11 mouse cellular contexts compared by ENCODE assay signal in genomic region chr3:87816166-87816565, GRCm38 (mm10). TPM values are rescaled to one million over a fixed set of nuclear protein-coding genes. Genes with fewer than 3 reads are reported as not detected.
DNase-seq lines count a peak whose midpoint lies in the region; ATAC-seq and TF ChIP-seq lines count a peak whose summit lies in the region.
"Had no signal": no experiment of that assay in that cellular context is flagged by ENCODE, and none has a peak within 500 bp of the region (broad histone marks: within the 10 kb centered on the region; RNA-seq: fewer than 3 reads in every experiment).

No protein-coding gene starts in this region.

- no peaks in the 10 kb centered on the region for H3K36me3 ChIP-seq in heart, embryonic 15.5 days
- H3K36me3 ChIP-seq in lung, embryonic 14.5 days (ENCODE audit: insufficient read depth), result no peaks in the 10 kb centered on the region
- H3K36me3 ChIP-seq in intestine, embryonic 16.5 days (ENCODE audit: control insufficient read depth, insufficient read depth, low read length), result no peaks in the 10 kb centered on the region

- no peak for TF ChIP-seq CTCF in lung, embryonic 14.5 days (IDR thresholded peaks at IDR 0.05; ENCODE audit: low read depth)

- WGBS in heart, embryonic 15.5 days, result 40% methylated on average over 6 of the region's 6 CpGs
- 42% methylated on average over 6 of the region's 6 CpGs for WGBS in lung, embryonic 14.5 days
- WGBS in intestine, embryonic 16.5 days, result 57% methylated on average over 6 of the region's 6 CpGs

- no peak overlapping the region; the same call in 1 of the 2 replicates for H3K9ac ChIP-seq in heart, embryonic 15.5 days
- no peak overlapping the region; the same call in 1 of the 2 replicates for H3K9ac ChIP-seq in lung, embryonic 14.5 days
- H3K9ac ChIP-seq in intestine, embryonic 16.5 days (ENCODE audit: low read depth, low read length), result no peak overlapping the region
- H3K9ac ChIP-seq: liver, postnatal 0 days had no signal

- H3K4me3 ChIP-seq in heart, embryonic 15.5 days, result no peak overlapping the region
- no peak overlapping the region for H3K4me3 ChIP-seq in lung, embryonic 14.5 days (ENCODE audit: low read depth, low read length)
- no peak overlapping the region for H3K4me3 ChIP-seq in intestine, embryonic 16.5 days (ENCODE audit: low read length)

- no peaks in the 10 kb centered on the region for H3K9me3 ChIP-seq in heart, embryonic 15.5 days (replicated peaks)
- H3K9me3 ChIP-seq in lung, embryonic 14.5 days (ENCODE audit: low read depth, low read length), result no peaks in the 10 kb centered on the region
- no peaks in the 10 kb centered on the region for H3K9me3 ChIP-seq in intestine, embryonic 16.5 days (ENCODE audit: control insufficient read depth, low read length)

- H3K4me1 ChIP-seq in heart, embryonic 15.5 days (replicated peaks), result peaks cover 6% of the 10 kb centered on the region
- no peaks in the 10 kb centered on the region; the same call in 1 of the 2 replicates for H3K4me1 ChIP-seq in lung, embryonic 14.5 days (ENCODE audit: insufficient read depth)
- H3K4me1 ChIP-seq in intestine, embryonic 16.5 days (ENCODE audit: control insufficient read depth, insufficient read depth, low read length), result no peaks in the 10 kb centered on the region

- DNase-seq in heart, adult 8-10 months (ENCODE audit: low spot score), result no peak
- no peak for DNase-seq in lung, embryonic 14.5 days
- no peak for DNase-seq in lung, postnatal 14 days
- DNase-seq in MN1 (ENCODE audit: low spot score) (peak; percentile 60), adipocyte (ENCODE audit: low spot score) (no peak)
- no peak for DNase-seq in adrenal gland, adult 8-10 months

- H3K27ac ChIP-seq in heart, embryonic 15.5 days, result no peak overlapping the region
- H3K27ac ChIP-seq in lung, embryonic 14.5 days (ENCODE audit: low read depth), result no peak overlapping the region
- H3K27ac ChIP-seq in intestine, embryonic 16.5 days (ENCODE audit: low read length), result no peak overlapping the region

- ATAC-seq in heart, embryonic 15.5 days (replicated peaks; ENCODE audit: insufficient number of reproducible peaks, insufficient read depth, low FRiP score, low read depth), result no peak
- ATAC-seq in lung, embryonic 14.5 days (ENCODE audit: insufficient read depth), result peak; percentile 17; the same call in 1 of the 2 replicates
- ATAC-seq in intestine, embryonic 16.5 days, result 0 out of 2 replicates have a peak, but pooled peaks have one; percentile 14

- H3K27me3 ChIP-seq in heart, embryonic 15.5 days, result peaks cover 78% of the 10 kb centered on the region
- H3K27me3 ChIP-seq in lung, embryonic 14.5 days (ENCODE audit: insufficient read depth, low read length), result peaks cover 19% of the 10 kb centered on the region
- H3K27me3 ChIP-seq in intestine, embryonic 16.5 days (replicated peaks; ENCODE audit: control insufficient read depth, insufficient read depth, low read length), result peaks cover 14% of the 10 kb centered on the region

- H3K4me2 ChIP-seq in heart, embryonic 15.5 days, result peak overlapping the region; percentile 37
- H3K4me2 ChIP-seq in lung, embryonic 14.5 days, result peak overlapping the region; percentile 24; the same call in 1 of the 2 replicates
- H3K4me2 ChIP-seq in intestine, embryonic 16.5 days (ENCODE audit: low read depth, low read length), result no peak overlapping the region

RNA-seq across cellular contexts. Expression of gene Pear1, which starts 7.9 kb away (rescaled TPM):
- polyA plus RNA-seq in heart, embryonic 15.5 days (2015; fragmentation: Nextera tagmentation; extraction: Ambion mirVana), result 17.4 and 25.4 TPM in 2 replicates
- 10 to 100 TPM; 14.0 to 19.9 (median 15.4) TPM for total RNA-seq in heart, adult 8-10 months (2022)
- 30.2 and 31.7 TPM in 2 replicates for polyA plus RNA-seq in lung, embryonic 14.5 days (2014; fragmentation: Nextera tagmentation; extraction: Ambion mirVana)
- 22.2 and 22.5 TPM in 2 replicates for polyA plus RNA-seq in intestine, embryonic 16.5 days (2015; fragmentation: Nextera tagmentation; extraction: Ambion mirVana)
- 10 to 100 TPM; 26.0 to 35.9 (median 29.7) TPM for total RNA-seq in adrenal gland, adult 8-10 months (2022)

RNA-seq across cellular contexts. Expression of gene Insrr, which starts 19.4 kb away (rescaled TPM):
- 0.08 and 0.11 TPM in 2 replicates for polyA plus RNA-seq in heart, embryonic 15.5 days (2015; fragmentation: Nextera tagmentation; extraction: Ambion mirVana)
- total RNA-seq in heart, adult 8-10 months (2022), result not detected
- 0.05 TPM in 1 of 2 replicates, not detected in the other for polyA plus RNA-seq in lung, embryonic 14.5 days (2014; fragmentation: Nextera tagmentation; extraction: Ambion mirVana)
- 0.27 and 0.39 TPM in 2 replicates for polyA plus RNA-seq in intestine, embryonic 16.5 days (2015; fragmentation: Nextera tagmentation; extraction: Ambion mirVana)
- total RNA-seq in adrenal gland, adult 8-10 months (2022), result 1 to 10 TPM in 2 of 4 experiments, under 1 TPM in 2; 0.32 to 3.7 (median 1.9) TPM
- polyA plus RNA-seq: liver, postnatal 0 days had no signal

RNA-seq across cellular contexts. Expression of gene Ntrk1, which starts 21.2 kb away (rescaled TPM):
- 0.40 and 4.9 TPM in 2 replicates for polyA plus RNA-seq in heart, embryonic 15.5 days (2015; fragmentation: Nextera tagmentation; extraction: Ambion mirVana)
- under 1 TPM in 3 of 4 experiments, not detected in 1; 0.16 to 0.30 (median 0.19) TPM for total RNA-seq in heart, adult 8-10 months (2022)
- 0.22 and 0.39 TPM in 2 replicates for polyA plus RNA-seq in lung, embryonic 14.5 days (2014; fragmentation: Nextera tagmentation; extraction: Ambion mirVana)
- polyA plus RNA-seq in intestine, embryonic 16.5 days (2015; fragmentation: Nextera tagmentation; extraction: Ambion mirVana), result 1.4 and 1.6 TPM in 2 replicates
- total RNA-seq in adrenal gland, adult 8-10 months (2022), result 10 to 100 TPM in 2 of 4 experiments, 1 to 10 TPM in 2; 6.3 to 30.5 (median 13.1) TPM

RNA-seq across cellular contexts. Expression of gene Sh2d2a, which starts 30.4 kb away (rescaled TPM):
- 0.37 and 3.8 TPM in 2 replicates for polyA plus RNA-seq in heart, embryonic 15.5 days (2015; fragmentation: Nextera tagmentation; extraction: Ambion mirVana)
- total RNA-seq in heart, adult 8-10 months (2022), result under 1 TPM in 2 of 4 experiments, not detected in 2; 0.06 to 0.16 TPM
- 0.09 TPM in 2 replicates for polyA plus RNA-seq in lung, embryonic 14.5 days (2014; fragmentation: Nextera tagmentation; extraction: Ambion mirVana)
- polyA plus RNA-seq in intestine, embryonic 16.5 days (2015; fragmentation: Nextera tagmentation; extraction: Ambion mirVana), result 0.36 and 0.37 TPM in 2 replicates
- under 1 TPM; 0.20 to 0.62 (median 0.32) TPM for total RNA-seq in adrenal gland, adult 8-10 months (2022)
- total RNA-seq: layer of hippocampus, adult 8-10 months; left cerebral cortex, postnatal 25 days had no signal
